Mouse (Mus musculus) monocyte, adult 2 months (primary cell): Measurements from ENCODE around the gene Espl1.
A peak's percentile ranks its signal among the peaks of the same experiment; 100 is the strongest.

ENCODE experiments used
- DNase-seq, 2 experiments: peaks; one replicate each; pipeline ENCODE4 v3.0.0; 2022; ENCODE audit warnings: low spot score in 2 of 2, low read depth in 1 of 2

Espl1 gene

GRCm38 (mm10) chr15:102295633-102296367 is at the start of gene Espl1:
Espl1 (plus strand) TSS chr15:102296266.
- DNase-seq: peak; percentile 81 to 88

- peak in 1 of 2 experiments; percentile 78 for DNase-seq
Observed at GRCm38 (mm10) chr15:102246866-102247251, 49.2 kb upstream of the Espl1 start.

- DNase-seq: peak in 1 of 2 experiments; percentile 60
Observed at GRCm38 (mm10) chr15:102247252-102248130, 48.6 kb upstream of the Espl1 start.

GRCm38 (mm10) chr15:102248131-102248811 is 47.8 kb upstream of the Espl1 start:
- no peak for DNase-seq

- DNase-seq: no peak
Observed at GRCm38 (mm10) chr15:102248812-102249191, 47.3 kb upstream of the Espl1 start.

- DNase-seq: no peak
Observed at GRCm38 (mm10) chr15:102249251-102249691, 46.8 kb upstream of the Espl1 start.

- no peak for DNase-seq
Observed at GRCm38 (mm10) chr15:102249967-102250366, 46.1 kb upstream of the Espl1 start.

- no peak for DNase-seq
Observed at GRCm38 (mm10) chr15:102250521-102250920, 45.5 kb upstream of the Espl1 start.

GRCm38 (mm10) chr15:102255547-102256255 is 40.4 kb upstream of the Espl1 start:
- DNase-seq: no peak

- no peak for DNase-seq
Observed at GRCm38 (mm10) chr15:102256431-102257201, 39.5 kb upstream of the Espl1 start.

- no peak for DNase-seq
Observed at GRCm38 (mm10) chr15:102257202-102258075, 38.6 kb upstream of the Espl1 start, which contains the start of gene Rarg. Rarg (minus strand) TSS chr15:102257517.

- DNase-seq: no peak
Observed at GRCm38 (mm10) chr15:102258076-102258470, 38.0 kb upstream of the Espl1 start.

- DNase-seq: no peak
Observed at GRCm38 (mm10) chr15:102258581-102259253, 37.3 kb upstream of the Espl1 start.

- no peak for DNase-seq
Observed at GRCm38 (mm10) chr15:102262582-102262981, 33.5 kb upstream of the Espl1 start.

GRCm38 (mm10) chr15:102263037-102263436 is 33.0 kb upstream of the Espl1 start:
- no peak for DNase-seq

- no peak for DNase-seq
Observed at GRCm38 (mm10) chr15:102265548-102265947, 30.5 kb upstream of the Espl1 start.

- no peak for DNase-seq
Observed at GRCm38 (mm10) chr15:102270274-102270960, 25.6 kb upstream of the Espl1 start, which contains the start of gene Gm9918. Gm9918 (plus strand) TSS chr15:102270563.

GRCm38 (mm10) chr15:102271441-102271840 is 24.6 kb upstream of the Espl1 start:
- no peak for DNase-seq
